Mouse (Mus musculus) CH12F3 (cell line): ENCODE results near the gene Cmtm3.

Experiments
- in situ Hi-C: fragments of 300-500 bp; cut with MboI; formaldehyde crosslinking; loops from 2 replicates; pipeline ENCODE4 v1.14.3; 2020; ENCODE audit warnings: low sequenced_read_pairs

Gene Cmtm3

DNA sequence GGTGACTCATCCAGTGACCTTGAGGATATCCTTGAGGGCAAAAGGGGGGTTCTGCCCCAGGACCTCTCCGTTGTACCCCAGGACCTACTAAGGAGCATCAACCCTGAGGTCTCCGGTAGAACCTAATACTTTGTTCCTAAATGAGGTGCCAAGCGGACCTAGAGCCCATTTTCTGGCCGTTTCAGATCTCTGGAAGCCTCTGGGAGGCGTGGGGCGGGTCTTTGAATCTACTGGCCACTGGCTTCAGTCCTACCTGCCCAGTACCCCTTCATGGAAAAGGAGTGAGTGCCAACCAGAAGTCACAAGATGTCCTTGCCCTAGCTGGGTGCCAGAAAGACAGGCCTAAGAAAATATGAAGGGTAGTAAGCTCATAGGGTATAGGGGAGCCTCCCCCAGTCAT is 2.5 kb downstream of the Cmtm3 start:
- in situ Hi-C loops = no loop called here

DNA sequence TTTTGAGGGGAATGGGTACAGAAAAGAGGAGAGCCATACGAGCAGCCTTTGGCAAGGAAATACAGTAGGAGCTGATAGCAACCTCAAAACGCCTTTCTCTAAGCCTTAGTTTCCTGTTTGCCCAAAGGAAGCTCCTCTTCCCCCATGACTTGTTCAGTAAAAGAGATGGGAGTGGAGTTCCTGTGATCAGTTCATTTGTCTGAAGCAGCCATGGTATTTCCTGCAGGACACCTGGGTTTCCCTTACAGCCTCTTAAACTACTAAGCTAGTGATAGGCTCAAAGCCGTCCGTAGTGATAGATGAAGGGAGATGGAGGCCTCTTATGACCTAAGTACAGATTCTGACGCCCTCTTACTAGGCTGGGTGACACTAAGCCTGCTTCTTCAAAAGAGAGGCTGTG is 3.2 kb downstream of the Cmtm3 start:
- in situ Hi-C loops = no loop called here

- in situ Hi-C loops = no loop called here
These were observed 4.7 kb downstream of the Cmtm3 start for GRCm38 (mm10) chr8:104343957-104344356.

GRCm38 (mm10) chr8:104344622-104345021 is 5.4 kb downstream of the Cmtm3 start:
- in situ Hi-C loops = no loop called here

GRCm38 (mm10) chr8:104346706-104347105 is 7.5 kb downstream of the Cmtm3 start:
- in situ Hi-C loops = no loop called here

GRCm38 (mm10) chr8:104348971-104349370 is 9.8 kb downstream of the Cmtm3 start:
- in situ Hi-C loops = no loop called here

GRCm38 (mm10) chr8:104350047-104350446 is 10.8 kb downstream of the Cmtm3 start:
- in situ Hi-C loops = no loop called here

DNA sequence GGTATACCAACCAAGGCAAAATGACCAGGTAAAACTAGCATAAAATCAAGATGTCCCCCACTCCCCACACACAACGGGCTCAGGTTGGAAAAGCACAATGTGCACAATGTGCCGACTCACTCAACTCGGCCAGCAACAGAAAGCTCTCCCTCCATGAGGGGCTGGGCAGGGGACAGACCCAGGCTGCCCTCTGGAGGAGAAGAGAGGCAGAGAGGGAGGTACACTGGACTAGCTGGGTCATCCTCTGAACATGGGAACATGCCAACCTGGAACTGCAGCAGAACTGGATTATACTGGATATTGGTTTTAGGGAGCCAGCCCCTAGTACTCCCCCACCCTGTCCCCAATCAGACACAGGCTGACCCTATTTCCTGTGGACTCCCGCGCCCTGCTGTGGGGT is 14.0 kb downstream of the Cmtm3 start:
- in situ Hi-C loops = no loop called here

- in situ Hi-C loops = no loop called here
These were observed 15.3 kb downstream of the Cmtm3 start for GRCm38 (mm10) chr8:104354504-104354903.

DNA sequence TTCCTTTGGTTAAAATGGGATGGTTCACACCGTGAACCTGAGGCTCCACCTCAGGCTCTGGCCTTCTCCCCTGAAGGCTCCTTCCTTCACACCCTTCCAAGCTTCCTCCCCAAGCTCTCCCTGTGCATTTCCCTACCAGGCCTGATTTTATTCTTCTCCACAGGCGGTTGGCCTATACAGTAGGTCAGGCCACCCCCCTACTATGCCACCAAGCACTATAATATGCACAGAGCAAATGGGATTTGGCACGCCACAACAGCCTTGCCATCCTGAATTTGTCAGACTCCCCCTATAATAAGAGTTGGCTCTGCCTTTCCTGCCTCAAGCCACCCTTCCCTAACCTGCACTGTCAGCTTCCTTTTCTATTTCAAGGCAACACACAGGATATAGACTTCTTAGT is 19.4 kb downstream of the Cmtm3 start:
- in situ Hi-C loops = no loop called here

DNA sequence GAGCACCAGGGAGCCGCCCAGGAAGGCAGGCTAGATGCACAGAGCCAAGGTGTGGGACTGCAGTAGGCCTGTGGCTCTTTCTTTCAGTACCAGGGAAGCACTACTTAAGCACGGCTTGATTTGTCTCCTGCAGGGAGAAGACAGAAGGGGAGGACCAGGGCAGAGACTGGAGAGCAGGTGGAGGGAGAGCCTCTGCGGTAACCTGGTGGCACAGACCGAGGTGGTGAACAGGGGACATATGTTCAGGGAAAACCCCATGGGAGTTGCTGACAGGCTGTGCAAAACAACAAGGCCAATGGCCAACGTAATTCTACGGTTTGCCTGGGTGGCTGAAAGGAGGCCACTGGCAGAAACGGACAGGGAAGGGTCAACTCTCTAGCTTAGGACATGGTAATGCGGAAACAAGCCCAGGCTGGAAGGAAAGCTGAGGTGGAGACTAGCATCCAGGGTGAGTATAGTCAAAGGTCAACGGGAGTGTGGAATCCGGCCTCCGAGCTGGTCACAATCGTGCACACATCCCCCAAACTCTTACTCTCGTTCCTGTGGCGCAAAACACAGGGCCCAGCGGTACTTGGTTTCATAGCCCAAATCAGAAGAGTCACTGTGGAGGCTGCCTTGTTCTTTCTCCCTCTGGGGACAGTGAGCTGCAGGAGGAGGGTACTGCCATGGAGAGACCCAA is 20.7 kb downstream of the Cmtm3 start:
- in situ Hi-C loops = no loop called here

DNA sequence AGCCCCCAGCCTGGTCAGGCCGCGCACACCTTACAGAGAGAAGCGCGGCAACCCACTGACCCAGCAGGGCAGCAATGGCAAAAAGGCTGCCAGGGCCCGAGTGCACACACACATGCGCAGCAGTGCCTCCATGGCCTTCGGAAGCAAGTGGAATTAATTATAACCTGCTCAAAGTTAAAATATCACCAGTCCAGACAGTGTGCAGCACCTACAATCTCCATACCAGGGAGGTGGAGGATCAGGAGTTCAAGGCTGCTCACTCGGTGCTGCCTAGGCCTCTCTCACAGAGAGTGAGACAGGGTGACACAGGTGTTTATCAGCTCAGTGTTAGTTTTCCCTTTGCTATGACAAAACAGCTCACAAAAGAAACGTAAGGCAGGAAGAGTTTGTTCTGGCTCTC is 26.5 kb downstream of the Cmtm3 start:
- in situ Hi-C loops = no loop called here

DNA sequence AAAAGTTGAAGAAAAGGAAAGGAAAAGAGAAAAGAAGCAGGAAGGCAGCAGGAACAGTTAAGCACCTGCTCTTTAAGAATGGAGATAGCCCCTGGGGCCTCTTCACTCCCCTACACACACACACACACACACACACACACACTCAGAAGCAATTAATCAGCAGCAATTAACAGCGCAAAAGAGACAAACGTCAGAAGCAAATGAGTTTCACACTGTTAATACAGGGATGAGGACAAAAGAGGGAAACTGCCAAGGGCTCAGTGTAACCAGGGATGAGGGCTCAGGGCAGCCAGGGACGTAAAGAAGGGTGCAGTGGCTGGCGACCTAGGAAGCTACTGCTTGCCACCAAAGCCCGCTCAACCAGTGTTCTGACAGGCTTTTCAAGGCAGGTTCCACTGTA is 28.2 kb downstream of the Cmtm3 start:
- in situ Hi-C loops = no loop called here

DNA sequence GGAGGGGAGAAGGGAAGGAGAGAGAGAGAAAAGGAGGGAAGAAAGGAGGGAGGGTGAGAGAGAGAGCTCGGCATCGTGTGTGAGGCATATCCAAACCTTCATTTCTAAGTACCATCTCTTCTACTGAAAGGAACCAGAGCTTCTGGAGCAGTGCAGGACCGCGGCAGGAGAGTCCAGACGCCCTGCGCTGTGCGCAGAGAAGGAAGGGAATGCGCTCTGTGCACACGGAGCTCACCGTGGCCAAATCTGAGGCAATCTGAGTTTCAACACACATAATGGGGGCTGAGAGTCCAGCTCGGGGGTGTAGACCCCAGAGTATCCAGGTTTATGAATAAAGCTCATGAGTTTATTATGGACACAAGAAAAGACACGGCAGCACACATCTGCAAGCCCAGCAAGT is 30.4 kb downstream of the Cmtm3 start:
- in situ Hi-C loops = no loop called here

DNA sequence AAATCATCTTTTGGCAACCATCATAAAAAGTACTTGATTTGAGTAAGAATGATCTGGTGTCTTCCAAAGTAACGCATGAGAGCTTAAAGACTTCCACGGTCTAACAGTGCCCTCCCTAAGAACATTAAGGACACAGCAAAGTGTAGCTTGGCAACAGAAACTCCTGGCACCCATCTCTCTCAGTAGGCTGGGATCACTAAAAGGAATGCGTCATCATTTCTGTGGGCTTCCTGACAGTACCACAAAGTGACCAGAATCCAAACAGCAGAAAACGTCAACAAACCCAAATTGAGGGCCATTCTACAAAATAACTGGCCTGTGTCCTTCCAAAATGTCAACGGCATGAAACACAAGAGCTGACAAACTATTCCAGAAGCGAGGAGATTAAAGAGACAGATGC is 30.9 kb downstream of the Cmtm3 start:
- in situ Hi-C loops = no loop called here

DNA sequence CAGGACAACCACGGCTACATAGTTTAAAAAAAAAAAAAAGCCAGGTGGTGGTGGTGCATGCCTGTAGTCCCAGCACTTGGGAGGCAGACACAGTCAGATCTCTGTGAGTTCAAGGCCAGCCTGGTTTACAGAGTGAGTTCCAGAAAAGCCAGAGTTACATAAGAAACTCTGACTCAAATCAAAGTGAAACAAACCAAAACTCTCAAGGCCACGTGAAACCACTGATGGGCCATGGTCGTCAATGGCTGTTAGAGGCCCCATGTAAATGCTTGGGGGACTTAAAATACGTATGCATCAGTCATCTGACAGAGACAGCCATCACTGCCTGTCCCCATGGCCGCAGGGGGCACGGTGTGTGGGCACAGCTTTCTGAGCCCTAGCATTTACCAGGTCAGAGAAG is 31.9 kb downstream of the Cmtm3 start:
- in situ Hi-C loops = no loop called here

GRCm38 (mm10) chr8:104373779-104374178 is 34.6 kb downstream of the Cmtm3 start:
- in situ Hi-C loops = no loop called here

DNA sequence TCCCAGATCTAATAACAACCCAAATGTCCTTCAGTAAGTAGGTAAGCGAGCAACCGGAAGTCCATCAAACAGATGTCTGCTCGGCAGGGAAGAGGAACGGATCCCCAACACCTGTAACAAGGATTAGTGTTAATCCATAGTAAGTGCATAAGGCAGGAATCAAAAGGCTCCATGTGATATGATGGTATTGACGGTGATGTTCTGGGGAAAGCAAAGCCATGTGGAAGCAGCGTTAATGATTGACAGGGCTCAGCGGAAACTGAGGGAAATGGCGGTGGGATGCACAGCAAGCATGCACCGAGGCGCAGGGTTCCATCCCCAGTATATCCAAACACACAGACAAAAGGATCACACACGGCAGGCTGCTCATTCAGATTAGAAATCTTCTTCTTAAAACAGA is 35.1 kb downstream of the Cmtm3 start:
- in situ Hi-C loops = no loop called here

DNA sequence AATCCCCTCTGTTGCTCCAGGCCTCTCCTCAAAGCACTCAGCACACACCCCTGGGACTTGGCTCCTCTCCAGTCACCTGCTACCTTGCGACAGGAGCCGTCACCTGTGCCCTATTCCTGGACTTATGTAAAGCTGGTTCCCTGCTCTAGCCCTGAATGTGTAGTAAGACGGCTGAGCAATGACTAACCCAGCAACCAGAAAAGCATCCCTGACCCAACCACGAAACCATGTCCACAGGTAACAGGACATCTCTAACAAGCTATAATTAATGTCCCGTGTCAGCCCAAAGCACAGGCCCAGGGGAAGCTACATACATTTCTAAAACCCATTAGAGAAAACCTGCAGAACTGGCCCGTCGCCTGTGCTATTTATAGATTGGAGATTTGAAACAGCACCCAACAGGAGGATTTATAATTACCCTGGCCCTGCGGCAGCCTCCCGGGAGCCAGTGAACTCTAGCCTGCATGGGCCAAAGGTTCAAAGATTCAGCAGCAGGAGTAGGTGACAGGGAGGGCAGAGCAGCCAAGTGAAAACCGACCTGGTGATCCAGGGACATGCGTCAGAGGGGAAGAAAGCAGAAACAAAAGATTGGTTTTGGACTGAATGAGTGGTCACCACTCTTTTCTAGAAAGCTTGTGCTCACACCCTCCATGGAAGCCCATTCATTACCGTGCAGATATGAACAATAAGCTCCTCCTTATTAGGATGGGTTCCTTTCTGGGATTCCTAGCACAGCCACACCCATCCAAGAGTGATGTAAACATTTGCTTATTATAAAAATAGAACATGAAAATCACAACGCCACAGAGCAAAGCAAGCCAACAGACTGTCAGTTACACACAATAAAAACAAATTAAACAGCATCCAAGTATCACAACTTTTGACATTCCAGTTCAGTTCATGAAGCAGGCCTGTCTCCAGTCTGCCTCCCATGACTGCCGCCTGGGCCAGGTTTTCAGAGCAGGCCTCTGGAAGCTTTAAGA is 35.9 kb downstream of the Cmtm3 start:
- in situ Hi-C loops = no loop called here

DNA sequence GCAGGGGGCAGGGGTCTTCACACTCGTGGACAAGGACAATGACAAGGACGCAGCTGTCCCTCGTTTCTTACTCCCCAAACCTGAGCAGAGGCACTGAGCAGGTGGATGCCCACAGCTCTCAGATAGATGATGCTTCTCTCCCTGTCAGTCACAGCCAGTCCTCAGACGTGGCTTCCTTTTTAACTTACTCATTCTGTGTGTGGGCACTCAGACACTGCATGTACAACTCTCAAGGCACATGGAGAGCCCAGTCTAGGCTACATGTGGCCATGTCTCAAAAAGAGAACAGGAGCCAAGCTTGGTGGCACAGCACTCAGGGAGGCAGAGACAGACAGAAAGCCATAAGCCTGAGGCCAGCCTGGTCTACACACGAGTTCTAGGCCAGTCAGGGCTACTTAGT is 36.7 kb downstream of the Cmtm3 start:
- in situ Hi-C loops = no loop called here

GRCm38 (mm10) chr8:104376669-104377068 is 37.5 kb downstream of the Cmtm3 start:
- in situ Hi-C loops = no loop called here

DNA sequence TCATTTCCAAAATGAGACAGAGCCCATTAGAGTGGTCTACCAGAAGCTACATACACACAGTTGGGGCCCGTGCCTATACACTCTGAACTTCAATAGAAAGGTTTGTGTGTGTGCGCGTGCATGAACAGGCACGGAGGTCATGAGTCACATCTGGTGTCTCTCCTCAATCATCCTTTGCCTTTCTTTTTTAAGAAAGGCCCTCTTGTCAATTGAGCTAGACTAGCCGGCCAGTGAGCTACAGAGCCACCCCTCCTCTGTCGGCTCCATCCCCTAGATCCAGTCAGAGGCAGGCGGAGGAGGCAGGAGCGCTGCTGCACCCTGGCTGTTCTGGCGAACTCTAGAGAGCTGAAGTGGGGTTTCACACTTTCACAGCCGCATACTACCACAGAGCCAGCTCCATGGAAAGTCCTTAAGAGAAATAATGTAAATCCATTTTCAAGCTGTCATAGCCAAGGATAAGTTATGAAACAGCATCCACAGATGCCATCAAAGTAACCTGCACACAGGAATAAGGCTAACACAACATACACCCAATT is 40.2 kb downstream of the Cmtm3 start:
- in situ Hi-C loops = no loop called here
